Mouse (Mus musculus) forebrain, postnatal 0 days (tissue): ENCODE results near the gene Cavin1. TPM values are rescaled to one million over a fixed set of nuclear protein-coding genes. Genes with fewer than 3 reads are reported as not detected.
A peak's percentile ranks its signal among the peaks of the same experiment; 100 is the strongest.

Experiments used
- ATAC-seq: fragments of 200-750 bp; cut with Nextera tagmentation; 2 replicates; pipeline ENCODE4 v1.8.0; 2017; ENCODE audit warnings: mild to moderate bottlenecking, moderate library complexity
- DNase-seq: peaks from one replicate; pipeline ENCODE4 v3.0.0-alpha.2; 2015
- H3K27ac ChIP-seq: fragments of 300-500 bp; sonication (generic); 2 replicates; pipeline ENCODE4 v1.5.1; 2014; ENCODE audit warnings: low read depth, mild to moderate bottlenecking, antibody characterized with exemption, low read length, moderate library complexity, mixed read lengths
- H3K27me3 ChIP-seq: fragments of 300-500 bp; sonication (generic); 2 replicates; pipeline ENCODE4 v1.6.1; 2014; ENCODE audit warnings: mild to moderate bottlenecking, low read length, mixed read lengths; ENCODE audit not compliant: insufficient read depth
- H3K36me3 ChIP-seq: fragments of 300-500 bp; sonication (generic); 2 replicates; pipeline ENCODE4 v1.6.1; 2014; ENCODE audit warnings: mild to moderate bottlenecking, moderate library complexity; ENCODE audit not compliant: insufficient read depth
- H3K4me1 ChIP-seq: fragments of 300-500 bp; sonication (generic); 2 replicates; pipeline ENCODE4 v1.6.1; 2014; ENCODE audit warnings: antibody characterized with exemption; ENCODE audit not compliant: insufficient read depth
- H3K4me2 ChIP-seq: fragments of 300-500 bp; sonication (generic); 2 replicates; pipeline ENCODE4 v1.6.1; 2014; ENCODE audit warnings: low read depth, mild to moderate bottlenecking, moderate library complexity
- H3K4me3 ChIP-seq: fragments of 300-500 bp; sonication (generic); 2 replicates; pipeline ENCODE4 v1.5.1; 2014; ENCODE audit warnings: low read depth, low read length, mixed read lengths
- H3K9ac ChIP-seq: fragments of 300-500 bp; sonication (generic); 2 replicates; pipeline ENCODE4 v1.6.1; 2014; ENCODE audit warnings: mild to moderate bottlenecking
- H3K9me3 ChIP-seq: fragments of 300-500 bp; sonication (generic); 2 replicates; pipeline ENCODE4 v1.6.1; 2016; ENCODE audit warnings: low read length
- CTCF ChIP-seq: sonication (generic); IDR thresholded peaks from 2 replicates; pipeline ENCODE4 v1.5.1; 2016; ENCODE audit warnings: antibody characterized with exemption, control low read depth, low read depth
- WGBS: fragments of 180-500 bp; shearing (Covaris S2); extraction: QIAGEN DNeasy Blood & Tissue Kit; methylation state at CpG from one replicate; pipeline ENCODE4 v1.1.7; 2014; 5-methylcytosine and 5-hydroxymethylcytosine counted together
- polyA plus RNA-seq: library from polyadenylated mRNA; unstranded; fragments of >200 nt; fragmentation: Nextera tagmentation; extraction: Ambion mirVana; gene quantifications from 2 replicates; pipeline ENCODE4 v1.2.1, GENCODE M21; 2015
- total RNA-seq: library from RNA; depleted of rRNA; stranded (reverse); fragments of >200 nt; gene quantifications from 2 replicates; pipeline ENCODE4 v1.2.3, GENCODE M21; 2014

The Cavin1 gene
- total and polyA plus RNA-seq, 2 experiments from 2014 or later = 22.7 to 38.3 TPM

GRCm38 (mm10) chr11:100971455-100971854 is 768 bp upstream of the Cavin1 start:
- Histone ChIP-seq H3K9ac (no peak overlapping the region), H3K4me1 (peaks cover 6% of the 10 kb centered on the region; the same call in 1 of the 2 replicates), H3K36me3 (no peaks in the 10 kb centered on the region), H3K4me2 (no peak overlapping the region), H3K27me3 (peaks cover 60% of the 10 kb centered on the region), H3K4me3 (no peak overlapping the region), H3K9me3 (no peaks in the 10 kb centered on the region), H3K27ac (no peak overlapping the region)
- TF ChIP-seq CTCF = no peak
- DNase-seq (no peak), ATAC-seq (no peak)
- 71% methylated on average over 10 of the region's 10 CpGs for WGBS

- DNase-seq (no peak), ATAC-seq (no peak; the same call in 1 of the 2 replicates)
- WGBS = under 1% methylated on average over 65 of the region's 65 CpGs
- peaks cover 6% of the 10 kb centered on the region; the same call in 1 of the 2 replicates for H3K4me1 ChIP-seq
- H3K9ac ChIP-seq = peak overlapping the region; percentile 28; the same call in 1 of the 2 replicates
- H3K4me3 ChIP-seq = peak overlapping the region; percentile 34
- no peaks in the 10 kb centered on the region for H3K36me3 ChIP-seq
- TF ChIP-seq CTCF = no peak
- no peak overlapping the region for H3K27ac ChIP-seq
- H3K9me3 ChIP-seq = no peaks in the 10 kb centered on the region
- peak overlapping the region; percentile 50 for H3K4me2 ChIP-seq
- peaks cover 66% of the 10 kb centered on the region for H3K27me3 ChIP-seq
These were observed 737 bp downstream of the Cavin1 start for GRCm38 (mm10) chr11:100969744-100970556.

- H3K27ac ChIP-seq = no peak overlapping the region
- H3K4me3 ChIP-seq = peak overlapping the region; percentile 34
- 10% methylated on average over 33 of the region's 35 CpGs for WGBS
- H3K36me3 ChIP-seq = no peaks in the 10 kb centered on the region
- TF ChIP-seq CTCF = no peak
- no peaks in the 10 kb centered on the region for H3K9me3 ChIP-seq
- peaks cover 66% of the 10 kb centered on the region for H3K27me3 ChIP-seq
- H3K4me1 ChIP-seq = peaks cover 6% of the 10 kb centered on the region; the same call in 1 of the 2 replicates
- no peak for DNase-seq
- peak overlapping the region; percentile 50 for H3K4me2 ChIP-seq
- no peak for ATAC-seq
- 0 out of 2 replicates have a peak overlapping the region, but pooled peaks have one; percentile 14 for H3K9ac ChIP-seq
These were observed 1.4 kb downstream of the Cavin1 start for GRCm38 (mm10) chr11:100969189-100969743.

GRCm38 (mm10) chr11:100968501-100968900 is 2.2 kb downstream of the Cavin1 start:
- H3K9ac ChIP-seq = no peak overlapping the region
- H3K27me3 ChIP-seq = peaks cover 66% of the 10 kb centered on the region
- no peaks in the 10 kb centered on the region for H3K9me3 ChIP-seq
- DNase-seq (no peak), ATAC-seq (no peak)
- WGBS = 79% methylated on average over 5 of the region's 5 CpGs
- no peak for TF ChIP-seq CTCF
- H3K4me3 ChIP-seq = no peak overlapping the region
- no peaks in the 10 kb centered on the region for H3K36me3 ChIP-seq
- H3K4me1 ChIP-seq = peaks cover 6% of the 10 kb centered on the region; the same call in 1 of the 2 replicates
- no peak overlapping the region for H3K4me2 ChIP-seq
- no peak overlapping the region for H3K27ac ChIP-seq

- no peak overlapping the region for H3K9ac ChIP-seq
- H3K9me3 ChIP-seq = no peaks in the 10 kb centered on the region
- whole genome bisulfite sequencing = 87% methylated on average over 5 of the region's 5 CpGs
- peaks cover 6% of the 10 kb centered on the region; the same call in 1 of the 2 replicates for H3K4me1 ChIP-seq
- H3K4me3 ChIP-seq = no peak overlapping the region
- no peak overlapping the region for H3K4me2 ChIP-seq
- H3K36me3 ChIP-seq = no peaks in the 10 kb centered on the region
- no peak for ATAC-seq
- no peak overlapping the region for H3K27ac ChIP-seq
- TF ChIP-seq CTCF = no peak
- H3K27me3 ChIP-seq = peaks cover 61% of the 10 kb centered on the region
- no peak for DNase-seq
These were observed 2.7 kb downstream of the Cavin1 start for GRCm38 (mm10) chr11:100967881-100968420.

- Histone ChIP-seq H3K27ac (no peak overlapping the region), H3K4me2 (no peak overlapping the region), H3K9ac (no peak overlapping the region), H3K4me3 (no peak overlapping the region), H3K4me1 (peaks cover 6% of the 10 kb centered on the region; the same call in 1 of the 2 replicates), H3K9me3 (no peaks in the 10 kb centered on the region), H3K27me3 (peaks cover 55% of the 10 kb centered on the region), H3K36me3 (no peaks in the 10 kb centered on the region)
- 69% methylated on average over 5 of the region's 5 CpGs for WGBS
- no peak for TF ChIP-seq CTCF
- no peak for ATAC-seq
- DNase-seq = no peak
These were observed 3.3 kb downstream of the Cavin1 start for GRCm38 (mm10) chr11:100967376-100967775.

GRCm38 (mm10) chr11:100965760-100966159 is 4.9 kb downstream of the Cavin1 start:
- Histone ChIP-seq H3K4me2 (no peak overlapping the region), H3K9me3 (no peaks in the 10 kb centered on the region), H3K4me1 (peaks cover 6% of the 10 kb centered on the region; the same call in 1 of the 2 replicates), H3K9ac (no peak overlapping the region), H3K27me3 (peaks cover 40% of the 10 kb centered on the region), H3K36me3 (no peaks in the 10 kb centered on the region), H3K27ac (no peak overlapping the region), H3K4me3 (no peak overlapping the region)
- no peak for ATAC-seq
- no peak for DNase-seq
- no peak for TF ChIP-seq CTCF
- 75% methylated on average over 6 of the region's 6 CpGs for WGBS
